Mouse (Mus musculus) kidney, postnatal 10 days (tissue): ENCODE data around the gene Mapk8ip1.
A peak's percentile ranks its signal among the peaks of the same experiment; 100 is the strongest.

Experiments
- DNase-seq: peaks from one replicate; pipeline ENCODE4 v3.0.0; 2021; ENCODE audit warnings: mixed read lengths

Mapk8ip1 gene

DNA sequence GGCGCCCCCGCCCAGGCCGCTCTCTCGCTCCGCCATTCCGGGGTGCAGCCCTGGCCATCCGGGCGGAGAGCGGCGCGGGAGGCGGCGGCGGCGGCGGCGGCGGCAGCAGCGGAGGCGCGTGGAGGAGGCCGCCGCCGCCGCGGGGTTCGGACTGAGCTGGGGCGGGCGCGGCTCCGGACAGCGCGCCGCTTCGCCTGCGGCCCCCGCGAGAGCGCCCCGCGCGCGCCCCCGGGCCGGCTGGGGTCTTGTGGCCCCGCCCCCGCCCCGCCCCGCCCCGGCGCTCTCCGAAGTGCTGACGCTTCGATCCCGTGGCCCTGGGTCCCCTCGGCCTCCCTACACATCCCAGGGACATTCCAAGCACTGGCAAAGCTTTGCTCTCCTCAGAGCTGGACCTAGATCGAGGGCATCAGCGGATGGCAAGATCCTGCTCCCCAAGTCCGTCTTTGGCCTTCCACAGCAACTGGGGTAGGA is at the start of gene Mapk8ip1:
Gene Mapk8ip1, minus strand, starts transcription at position 173 of the 471 bp plus-strand sequence.
- DNase-seq: peak; percentile 65

DNA sequence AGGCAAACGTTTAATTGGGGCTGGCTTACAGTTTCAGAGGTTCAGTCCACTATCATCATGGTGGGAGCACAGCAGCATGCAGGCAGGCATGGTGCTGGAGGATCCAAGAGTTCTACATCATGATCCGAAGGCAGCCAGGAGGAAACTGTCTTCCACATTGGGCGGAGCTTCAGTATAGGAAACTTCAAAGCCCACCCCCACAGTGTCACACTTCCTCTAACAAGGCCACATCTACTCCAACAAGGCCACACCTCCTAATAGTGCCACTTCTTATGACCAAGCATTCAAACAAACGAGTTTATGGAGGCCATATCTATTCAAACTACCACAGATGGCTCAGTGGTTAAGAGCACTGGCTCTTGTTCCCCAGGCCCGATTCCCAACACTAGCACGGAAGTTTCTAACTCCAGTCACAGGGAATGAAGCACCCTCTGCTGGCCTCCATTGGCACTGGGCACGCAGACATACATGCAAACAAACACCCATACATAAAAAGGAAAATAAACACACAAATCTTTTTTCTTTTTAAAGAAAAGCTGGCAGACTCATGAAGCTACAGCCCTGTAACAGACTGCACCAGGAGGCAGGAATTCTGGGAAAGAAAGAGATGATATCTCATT is 46.2 kb upstream of the Mapk8ip1 start:
- no peak for DNase-seq

DNA sequence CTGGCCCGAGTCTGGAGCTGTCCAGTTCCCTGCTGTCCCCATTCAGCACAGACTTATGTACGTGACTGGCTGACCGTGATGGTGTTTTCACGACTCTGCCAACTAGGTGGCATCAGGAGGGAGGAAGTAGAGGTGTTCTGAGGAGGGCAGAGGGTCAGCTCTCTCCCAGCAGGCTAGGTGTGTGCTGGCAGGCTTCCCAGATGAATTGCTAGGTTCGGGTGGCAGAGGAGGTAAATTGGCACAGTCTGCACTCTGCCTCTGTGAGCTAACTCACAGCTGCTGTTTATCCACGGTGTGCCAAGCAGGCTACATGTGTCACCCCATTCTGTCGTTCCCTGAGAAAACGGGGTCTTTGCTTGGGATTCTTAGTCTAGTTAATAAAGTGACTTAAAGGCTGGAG is 45.6 kb upstream of the Mapk8ip1 start:
- peak; percentile 66 for DNase-seq

DNA sequence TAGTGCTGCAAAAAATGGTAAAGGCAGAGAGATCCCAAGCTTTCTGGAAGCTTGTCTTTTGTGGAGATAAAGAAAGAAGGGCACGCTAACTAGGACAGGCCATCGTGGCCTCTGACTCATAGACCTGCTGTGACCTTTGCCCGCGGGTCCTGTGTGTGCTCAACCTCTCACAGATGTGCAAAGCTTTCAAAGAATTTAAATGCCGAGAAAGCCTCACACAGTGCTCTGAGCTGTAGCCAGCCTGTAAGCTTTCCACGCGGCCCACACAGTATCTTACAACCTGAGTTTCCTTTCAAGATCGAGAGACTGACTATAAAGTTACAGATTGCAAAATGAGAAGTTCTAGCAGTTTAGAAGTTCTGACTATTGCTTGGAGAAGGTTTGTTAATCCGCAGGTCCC is 44.8 kb upstream of the Mapk8ip1 start:
- no peak for DNase-seq

DNA sequence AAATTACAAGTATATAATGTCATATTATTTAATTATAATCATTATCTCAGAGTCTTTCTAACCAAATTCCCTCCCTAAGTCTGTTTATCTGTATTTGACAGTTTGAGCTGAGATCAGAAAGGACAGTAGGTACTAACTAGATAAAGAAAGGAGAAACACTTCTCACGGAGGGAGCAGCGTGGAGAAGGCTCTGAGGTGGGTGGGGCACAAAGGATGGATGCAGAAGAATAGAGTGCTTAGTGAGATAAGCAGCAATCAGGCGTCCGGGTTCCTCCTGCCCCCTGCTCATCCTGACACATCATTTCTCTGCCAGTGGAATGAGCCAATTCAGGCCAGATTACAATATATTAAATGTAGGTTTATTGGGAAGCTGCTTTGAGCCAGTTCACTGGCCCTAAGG is 43.3 kb upstream of the Mapk8ip1 start:
- no peak for DNase-seq

DNA sequence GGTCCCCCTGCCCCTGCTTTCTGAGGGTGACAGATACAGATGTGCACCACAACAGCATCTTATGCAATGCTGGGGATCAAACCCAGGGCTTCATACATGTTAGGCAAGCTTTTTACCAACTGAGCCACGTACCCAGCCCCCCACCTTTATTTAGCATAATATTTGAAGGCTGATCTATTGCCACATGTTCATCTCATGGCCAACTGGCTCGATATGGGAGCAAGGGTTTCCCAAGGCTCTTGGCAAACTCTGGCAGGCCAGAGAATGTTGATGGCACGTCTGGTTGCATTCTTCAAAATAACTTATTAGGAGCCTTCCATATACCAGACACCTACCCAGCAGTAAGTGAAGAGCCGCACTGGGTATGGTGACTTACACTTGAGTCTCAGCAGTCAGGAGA is 42.2 kb upstream of the Mapk8ip1 start:
- no peak for DNase-seq

DNA sequence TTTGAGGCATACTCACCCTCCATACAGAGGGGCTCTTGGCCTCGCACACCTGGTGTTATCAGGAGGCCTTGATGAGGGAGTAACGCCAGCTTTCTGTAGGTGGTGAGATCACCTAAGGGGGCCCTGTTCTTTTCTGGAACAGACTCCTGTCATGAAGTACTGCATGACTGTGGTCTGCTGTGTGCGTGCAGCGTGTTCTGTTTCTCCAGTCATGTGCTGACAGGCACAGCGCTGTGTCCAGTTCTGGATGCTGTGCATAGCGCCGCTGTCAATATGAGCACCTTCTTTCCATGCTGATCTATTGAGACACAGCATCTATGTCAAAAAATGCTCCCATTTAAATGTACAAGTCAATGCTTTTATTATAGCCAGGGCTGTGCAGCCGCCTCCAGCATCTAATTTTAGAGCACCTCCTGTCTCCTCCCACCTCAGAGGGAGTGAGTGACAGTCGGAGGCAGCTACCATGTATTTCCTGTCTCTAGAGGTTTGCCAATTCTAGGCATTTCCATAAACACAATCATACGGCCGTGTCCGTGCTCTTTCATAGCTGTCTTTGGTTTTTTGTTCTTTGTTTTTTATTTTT is 41.4 kb upstream of the Mapk8ip1 start:
- no peak for DNase-seq

DNA sequence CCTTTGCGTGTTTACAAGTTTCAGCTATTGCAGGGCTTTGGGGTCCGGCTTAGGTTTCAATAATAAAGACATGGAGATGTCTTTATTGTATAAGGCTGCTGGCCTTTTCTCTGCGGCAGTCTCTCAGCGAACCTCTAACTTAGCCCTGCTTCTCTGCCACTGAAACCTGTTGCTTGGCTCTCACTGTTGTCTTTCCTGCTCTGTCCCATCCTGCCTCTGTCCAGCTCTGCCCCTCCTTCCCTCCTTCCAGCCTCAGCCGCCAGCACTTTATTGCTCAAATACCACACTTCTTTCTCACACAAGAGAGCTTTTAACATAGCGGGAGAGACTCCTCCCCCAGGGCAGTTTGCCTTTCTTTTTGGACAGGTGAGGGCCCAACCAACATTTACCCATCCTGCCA is 39.4 kb upstream of the Mapk8ip1 start:
- DNase-seq: no peak

DNA sequence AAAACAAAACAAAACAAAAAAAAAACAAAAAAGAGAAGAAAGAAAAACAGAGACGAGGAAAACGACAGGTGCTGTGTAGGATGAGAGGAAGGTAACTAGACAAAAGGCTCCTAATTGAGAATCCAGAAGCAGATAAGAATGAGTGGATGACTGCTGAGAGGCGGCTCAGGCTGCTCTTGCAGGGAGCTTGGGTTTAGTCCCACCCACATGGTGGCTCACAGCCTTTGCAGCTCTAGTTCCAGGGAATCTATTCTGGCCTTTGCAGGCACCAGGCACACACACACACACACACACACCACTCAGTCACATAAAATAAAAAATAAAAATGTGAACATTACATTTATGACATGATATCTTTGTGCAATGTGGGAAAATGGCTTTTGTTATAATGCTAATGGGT is 37.5 kb upstream of the Mapk8ip1 start:
- DNase-seq: no peak

DNA sequence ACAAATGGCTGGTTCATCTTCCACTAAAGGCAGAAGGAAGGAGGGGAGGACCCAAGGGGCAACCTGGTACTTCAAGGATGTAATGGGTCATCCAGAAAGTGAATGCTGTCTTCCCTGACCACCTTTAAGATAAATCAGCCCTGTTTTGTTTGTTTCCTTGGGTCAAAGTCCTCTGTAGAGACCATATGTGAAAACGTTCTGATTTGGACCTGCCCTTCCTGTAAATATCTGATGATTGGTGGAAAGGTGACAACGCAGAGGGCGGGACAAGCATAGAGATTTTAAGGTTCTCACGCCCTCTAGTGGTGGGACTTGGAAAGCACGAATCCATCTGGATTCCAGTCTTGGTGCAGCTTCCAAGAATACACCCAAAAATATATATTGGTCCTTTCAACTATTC is 36.8 kb upstream of the Mapk8ip1 start:
- DNase-seq: peak; percentile 88

DNA sequence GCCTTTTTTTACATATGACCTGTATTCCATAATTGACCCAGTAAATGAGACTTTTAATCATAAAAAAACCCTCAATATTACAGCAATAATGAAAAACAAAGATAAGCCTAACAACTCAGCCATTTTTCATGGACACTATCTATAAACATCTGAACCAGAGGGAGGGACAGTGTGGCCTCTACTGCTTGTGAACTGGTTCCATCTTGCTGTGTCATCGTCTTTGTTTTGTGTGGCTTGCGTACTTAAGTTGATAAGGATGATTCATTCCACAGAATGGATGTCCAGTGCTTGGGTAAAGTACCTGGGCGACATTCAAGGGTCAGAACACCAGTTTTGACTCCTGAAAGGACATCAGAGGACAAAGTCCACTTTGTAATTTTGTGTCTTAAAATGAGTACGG is 36.3 kb upstream of the Mapk8ip1 start:
- DNase-seq: no peak

DNA sequence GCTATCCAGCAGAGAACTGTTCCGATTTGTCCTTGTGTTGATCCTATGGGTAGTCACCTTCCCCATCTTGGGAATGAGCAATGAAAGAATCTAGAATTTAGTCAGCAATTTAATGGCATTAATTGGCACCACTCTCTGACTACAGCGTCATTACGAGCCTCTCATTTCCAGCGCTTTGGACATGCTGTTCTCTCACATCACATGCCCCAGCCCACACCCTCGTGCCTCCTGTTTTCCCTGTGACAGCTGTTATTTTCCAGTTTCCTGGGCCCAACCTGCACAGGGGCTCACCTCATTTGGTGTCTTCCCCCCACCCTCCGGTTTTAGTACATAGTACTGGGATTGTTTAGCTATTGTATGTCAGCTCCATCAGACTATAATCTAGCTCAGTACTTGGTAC is 34.0 kb upstream of the Mapk8ip1 start:
- DNase-seq: no peak

DNA sequence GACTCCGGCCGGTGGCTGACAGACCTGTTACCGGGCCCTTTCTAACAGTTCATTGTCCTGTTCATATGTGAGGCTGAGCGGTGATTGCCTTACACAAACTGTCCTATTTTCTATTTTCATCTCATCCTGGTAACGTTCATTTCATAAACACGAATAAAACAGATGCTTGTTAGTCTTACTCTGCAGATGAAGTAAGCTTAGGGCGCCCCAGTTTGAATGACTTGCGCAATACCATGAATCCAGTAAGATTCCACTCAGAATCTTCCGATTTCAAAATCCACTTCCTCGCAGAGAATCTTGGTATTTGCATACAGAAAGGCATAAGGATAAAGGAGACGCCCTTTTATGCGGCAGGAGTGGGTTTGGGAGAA is 33.3 kb upstream of the Mapk8ip1 start:
- no peak for DNase-seq

DNA sequence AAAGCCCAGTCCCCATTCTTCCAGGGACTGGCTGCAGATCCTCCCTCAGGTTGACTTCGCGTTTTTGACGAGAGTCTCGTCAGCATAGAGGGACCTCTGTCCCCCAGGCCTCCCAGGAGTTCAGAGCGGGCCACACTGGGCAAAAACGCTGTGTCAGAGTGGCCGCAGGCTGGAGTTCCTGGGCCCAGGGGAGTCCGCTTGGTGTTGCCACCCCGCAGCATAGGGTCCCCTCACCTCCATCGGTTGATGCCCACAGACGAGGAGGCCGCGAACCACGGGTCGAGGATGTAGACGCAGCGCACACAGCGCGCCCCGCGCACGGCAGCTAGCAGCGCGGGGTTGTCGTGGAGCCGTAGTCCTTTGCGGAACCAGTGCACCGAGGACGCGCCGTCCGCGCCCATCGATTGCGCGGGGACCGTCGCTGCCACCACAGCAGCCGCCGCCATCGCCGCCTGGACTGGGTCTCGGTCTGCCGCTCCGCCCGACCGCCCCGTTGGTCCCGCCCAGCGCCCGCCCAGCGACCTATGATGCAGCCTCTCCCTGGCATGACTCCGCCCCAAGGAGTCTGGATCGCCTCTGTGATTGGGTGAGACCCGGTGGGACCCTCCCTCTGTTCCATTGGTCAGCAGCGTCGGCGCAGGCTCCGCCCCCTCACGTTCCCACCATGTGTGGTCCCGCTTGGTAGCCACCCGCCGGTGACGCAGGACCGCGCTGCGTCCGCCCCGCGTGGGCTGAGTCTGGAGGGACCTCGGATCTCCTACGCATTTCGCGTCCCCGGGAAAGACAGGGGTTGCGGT is 32.7 kb upstream of the Mapk8ip1 start, which contains the start of gene Cry2:
Gene Cry2, minus strand, starts transcription at position 466 of the 797 bp plus-strand sequence.
- DNase-seq: peak; percentile 99

DNA sequence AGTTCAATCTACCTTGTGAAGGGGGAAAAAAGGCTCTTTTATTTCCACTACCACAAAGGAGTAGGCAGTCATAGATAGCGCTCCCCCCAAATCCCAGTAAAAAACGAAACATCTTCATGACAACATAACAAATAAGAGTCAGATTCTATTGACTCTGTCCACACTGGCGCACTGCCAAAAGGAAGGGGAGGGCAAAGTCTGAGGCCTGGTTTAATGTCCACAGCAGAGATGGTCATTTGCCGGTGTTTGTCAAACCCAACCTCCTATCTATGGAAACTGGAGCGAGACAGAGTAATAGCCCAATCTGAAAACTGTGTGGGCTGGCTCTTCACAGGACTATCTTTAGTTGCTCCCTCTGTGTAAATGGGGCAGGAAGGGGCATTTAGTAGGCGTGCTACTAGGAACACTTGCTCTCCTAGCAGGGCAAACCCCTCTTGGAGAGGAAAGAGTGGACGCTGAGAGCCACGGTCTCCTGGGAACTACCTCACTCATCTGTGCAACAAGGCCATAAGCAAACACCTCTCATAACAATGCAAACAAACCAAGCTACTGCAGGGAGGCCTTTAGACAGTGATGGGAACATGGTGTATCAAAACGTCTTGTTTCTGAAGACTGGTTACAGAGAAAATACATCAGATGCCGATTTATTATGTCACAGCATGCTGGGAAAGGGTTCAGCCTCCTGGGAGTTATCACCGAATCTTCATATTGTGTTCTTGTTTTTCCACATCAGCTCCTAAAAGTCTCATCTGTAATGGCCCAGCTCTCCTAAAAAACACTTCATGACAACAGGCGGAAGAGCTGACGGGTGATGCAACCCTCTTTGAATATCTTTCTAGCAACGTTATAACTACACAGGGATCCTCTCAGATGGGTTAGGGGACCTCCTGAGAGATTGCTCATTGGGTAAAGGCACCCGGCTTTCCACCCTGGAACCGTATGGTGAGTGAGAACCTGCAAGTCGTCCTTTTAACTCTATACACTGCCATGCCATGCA is 31.5 kb upstream of the Mapk8ip1 start:
- DNase-seq: peak; percentile 90

DNA sequence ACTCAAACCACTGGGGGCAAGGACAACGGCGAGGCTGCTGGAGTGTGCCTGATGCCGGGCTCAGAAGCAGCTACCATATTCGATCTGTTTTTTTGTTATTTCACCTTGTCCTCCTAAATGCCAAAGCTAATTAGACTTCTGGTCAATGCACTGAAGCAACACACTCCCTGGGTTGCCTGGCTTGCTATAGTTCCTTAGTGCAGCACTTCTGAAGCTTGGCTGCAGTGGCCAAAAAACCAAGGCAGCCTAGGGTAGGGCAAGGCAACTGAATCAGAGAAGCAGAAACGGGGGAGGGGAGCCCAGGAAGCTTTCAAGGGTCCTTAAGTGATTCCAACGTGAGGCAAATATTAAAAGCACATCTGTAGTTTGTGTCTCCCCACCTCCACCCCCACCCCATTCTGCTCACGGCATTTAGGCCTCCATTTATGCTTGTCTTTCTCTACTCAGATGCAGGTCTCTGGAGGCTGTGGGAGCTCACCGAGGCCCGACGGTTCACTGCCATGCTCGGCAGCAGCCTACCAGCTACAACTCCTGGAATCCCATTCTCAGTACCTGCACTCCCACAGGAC is 30.6 kb upstream of the Mapk8ip1 start:
- DNase-seq: peak; percentile 35

DNA sequence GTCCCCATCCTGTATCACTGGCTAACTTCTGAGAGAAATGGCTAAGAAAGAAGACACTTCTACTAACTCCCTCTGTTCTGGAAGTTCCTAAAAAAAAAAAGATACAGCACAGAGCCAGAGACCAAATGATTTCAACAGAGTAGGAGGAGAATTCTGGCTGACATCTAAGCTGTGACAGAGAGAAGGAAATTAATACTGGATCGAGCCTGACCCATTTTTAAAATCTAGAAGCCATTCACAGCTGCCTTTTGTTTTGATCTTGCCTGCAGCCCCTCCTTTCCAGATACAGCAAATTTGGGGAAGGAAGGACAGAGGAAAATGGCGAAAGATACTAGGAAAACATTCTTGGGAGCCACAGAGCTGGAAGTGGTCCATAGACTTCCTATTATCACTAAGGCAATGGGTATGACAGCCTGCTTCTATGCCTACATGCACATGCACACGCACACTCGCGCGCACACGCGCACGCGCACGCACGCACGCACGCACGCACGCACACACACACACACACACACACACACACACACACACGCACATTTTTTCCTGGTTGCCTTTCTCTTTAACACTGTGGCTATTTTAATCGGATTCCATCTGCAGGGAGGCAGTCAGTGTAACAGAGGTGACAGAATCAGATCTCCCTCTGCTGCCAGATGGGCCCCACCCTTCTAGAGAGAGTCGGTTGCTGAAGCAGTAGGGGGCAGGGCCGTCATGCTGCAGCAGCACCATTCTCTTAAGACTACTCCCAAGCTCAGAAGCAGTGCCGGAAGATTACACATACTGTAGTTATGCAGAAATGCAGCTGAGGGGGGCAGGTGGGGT is 29.9 kb upstream of the Mapk8ip1 start:
- DNase-seq: peak; percentile 71

DNA sequence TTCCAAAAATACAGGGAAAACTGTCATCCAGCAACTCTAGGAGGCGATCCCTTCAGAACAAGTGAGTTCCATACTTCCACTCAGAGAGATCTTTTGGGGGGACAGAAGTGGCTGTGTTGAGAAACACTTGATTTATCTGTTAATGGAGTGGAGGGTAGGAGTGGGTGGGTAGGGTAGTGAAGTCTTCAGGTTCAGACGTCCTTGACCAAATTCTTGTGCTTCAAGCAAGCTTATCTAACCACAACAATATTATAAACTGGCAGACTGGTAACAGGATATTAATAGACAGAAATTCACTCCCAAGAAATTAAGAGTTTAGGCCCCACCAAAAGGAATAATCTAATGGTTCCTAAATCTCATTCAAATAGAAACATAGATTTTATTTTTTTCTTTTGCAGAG is 29.0 kb upstream of the Mapk8ip1 start:
- DNase-seq: no peak

DNA sequence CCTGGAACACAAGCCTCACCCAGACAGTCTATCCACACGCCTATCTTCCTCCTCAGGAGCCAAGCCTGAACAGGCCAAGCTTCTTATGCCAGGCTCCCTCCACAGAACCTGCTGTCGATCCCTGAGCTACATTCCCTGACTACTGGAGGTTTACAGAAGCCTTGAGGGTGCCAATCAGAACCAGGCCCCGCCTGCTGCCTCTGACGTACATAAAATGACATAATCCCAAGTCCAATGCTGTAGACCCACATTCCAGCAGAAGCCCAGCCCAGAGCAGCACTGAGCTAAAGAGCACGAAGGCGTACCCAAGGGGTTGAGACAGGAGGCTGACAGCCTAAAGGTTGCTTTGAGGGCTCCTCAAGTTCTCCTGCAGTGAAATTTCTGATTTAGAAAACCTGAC is 26.8 kb upstream of the Mapk8ip1 start:
- peak; percentile 86 for DNase-seq

DNA sequence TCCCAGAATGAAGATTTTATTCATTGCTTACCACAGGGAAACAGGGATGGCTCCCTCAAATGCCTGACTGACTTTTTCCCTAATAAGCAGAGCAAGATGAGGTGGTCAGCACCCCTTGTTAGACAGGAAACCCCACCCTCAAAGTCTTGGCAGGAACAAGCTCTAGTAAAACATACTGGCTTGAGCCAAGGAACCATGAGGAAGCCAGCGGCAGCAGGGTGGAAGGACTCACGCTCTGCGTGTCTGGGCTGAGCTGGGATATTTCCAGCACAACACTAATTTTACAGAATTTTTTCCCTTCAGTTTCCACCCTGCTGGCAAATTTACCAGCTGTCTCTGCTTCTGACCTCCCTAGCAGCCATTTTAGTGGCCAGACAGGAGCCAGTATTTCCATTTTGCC is 25.4 kb upstream of the Mapk8ip1 start:
- DNase-seq: peak; percentile 62

DNA sequence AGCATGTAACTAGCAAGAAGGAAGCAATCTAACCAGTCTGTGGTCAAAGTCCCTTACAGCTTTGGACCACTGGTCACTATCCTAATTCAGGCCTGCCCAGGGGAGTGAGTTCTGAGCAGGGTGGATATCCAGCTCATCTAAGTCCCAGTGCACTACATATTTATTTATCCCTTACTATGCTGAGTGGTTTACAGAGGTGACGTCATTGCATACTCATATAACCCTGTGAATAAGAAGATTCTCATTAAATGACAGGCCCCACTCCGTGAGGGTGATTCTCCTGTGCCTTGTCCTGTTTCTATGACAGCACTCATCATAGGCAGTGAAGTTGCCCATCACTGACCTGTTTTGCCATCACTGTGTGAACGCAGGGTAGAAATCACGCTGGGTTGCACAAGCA is 24.3 kb upstream of the Mapk8ip1 start:
- DNase-seq: no peak
